Mouse (Mus musculus): ENCODE measurements around the gene Foxe1. TPM values are rescaled to one million over a fixed set of nuclear protein-coding genes. Genes with fewer than 3 reads are reported as not detected.
A peak's percentile ranks its signal among the peaks of the same experiment; 100 is the strongest.

Foxe1 gene
- polyA plus RNA-seq (2015; fragmentation: Nextera tagmentation; extraction: Ambion mirVana): not detected in 2 replicates

- H3K4me2 ChIP-seq: peak within 1 kb of the TSS; percentile 67
- H3K4me1 ChIP-seq: peaks cover 26% of the 10 kb centered on the region; the same call in 1 of the 2 replicates
- H3K9ac ChIP-seq: 0 out of 2 replicates have a peak within 1 kb of the TSS, but pooled peaks have one; percentile 10
- H3K9me3 ChIP-seq: no peaks in the 10 kb centered on the region
- no peak within 1 kb of the TSS for H3K27ac ChIP-seq (replicated peaks)
- no peaks in the 10 kb centered on the region for H3K36me3 ChIP-seq
- no peak for ATAC-seq (ENCODE audit: extremely low read depth, insufficient number of reproducible peaks, low FRiP score, low TSS enrichment)
- H3K27me3 ChIP-seq (replicated peaks): peaks cover 100% of the 10 kb centered on the region
- WGBS: 2% methylated on average over 56 of the region's 70 CpGs
- peak within 1 kb of the TSS; percentile 50 for H3K4me3 ChIP-seq
These were observed at the start of gene Foxe1 for GRCm38 (mm10) chr4:46343596-46344260. Gene Foxe1, plus strand, starts transcription at chr4:46343609.

- H3K9ac ChIP-seq: peak overlapping the region; percentile 94
- H3K27ac ChIP-seq (replicated peaks): peak overlapping the region; percentile 65
These were observed 39.3 kb upstream of the Foxe1 start for GRCm38 (mm10) chr4:46304071-46304470.

GRCm38 (mm10) chr4:46304757-46305384 is 38.5 kb upstream of the Foxe1 start:
- Histone ChIP-seq H3K36me3 (no peaks in the 10 kb centered on the region), H3K4me1 (peaks cover 25% of the 10 kb centered on the region), H3K9me3 (no peaks in the 10 kb centered on the region), H3K9ac (peak overlapping the region; percentile 94), H3K4me2 (peak overlapping the region; percentile 89), H3K4me3 (peak overlapping the region; percentile 80), H3K27me3 (replicated peaks) (peaks cover 68% of the 10 kb centered on the region), H3K27ac (replicated peaks) (peak overlapping the region; percentile 70)
- under 1% methylated on average over 60 of the region's 78 CpGs for WGBS
- ATAC-seq (ENCODE audit: extremely low read depth, insufficient number of reproducible peaks, low FRiP score, low TSS enrichment): peak; percentile 78; the same call in 1 of the 2 replicates

More at GRCm38 (mm10) chr4:46304071-46304470, 39.3 kb upstream of the Foxe1 start:
- Histone ChIP-seq H3K4me3 (peak overlapping the region; percentile 80), H3K4me2 (peak overlapping the region; percentile 89), H3K36me3 (no peaks in the 10 kb centered on the region), H3K4me1 (peaks cover 25% of the 10 kb centered on the region), H3K27me3 (replicated peaks) (peaks cover 67% of the 10 kb centered on the region), H3K9me3 (no peaks in the 10 kb centered on the region)
- 3% methylated on average over 8 of the region's 8 CpGs for WGBS
- peak; percentile 49; the same call in 1 of the 2 replicates for ATAC-seq (ENCODE audit: extremely low read depth, insufficient number of reproducible peaks, low FRiP score, low TSS enrichment)

- Histone ChIP-seq H3K4me2 (peak overlapping the region; percentile 89), H3K4me3 (peak overlapping the region; percentile 80), H3K9ac (peak overlapping the region; percentile 94), H3K9me3 (no peaks in the 10 kb centered on the region), H3K36me3 (no peaks in the 10 kb centered on the region), H3K27ac (replicated peaks) (no peak overlapping the region), H3K27me3 (replicated peaks) (peaks cover 70% of the 10 kb centered on the region), H3K4me1 (peaks cover 25% of the 10 kb centered on the region)
- ATAC-seq (ENCODE audit: extremely low read depth, insufficient number of reproducible peaks, low FRiP score, low TSS enrichment): no peak
- whole genome bisulfite sequencing: 23% methylated on average over 7 of the region's 7 CpGs
These were observed 38.0 kb upstream of the Foxe1 start for GRCm38 (mm10) chr4:46305436-46305835.

- no peak for ATAC-seq (ENCODE audit: extremely low read depth, insufficient number of reproducible peaks, low FRiP score, low TSS enrichment)
- Histone ChIP-seq H3K36me3 (no peaks in the 10 kb centered on the region), H3K4me1 (peaks cover 25% of the 10 kb centered on the region), H3K4me3 (no peak overlapping the region), H3K9me3 (no peaks in the 10 kb centered on the region), H3K4me2 (peak overlapping the region; percentile 18; the same call in 1 of the 2 replicates), H3K27me3 (replicated peaks) (peaks cover 76% of the 10 kb centered on the region), H3K27ac (replicated peaks) (no peak overlapping the region), H3K9ac (no peak overlapping the region)
- 35% methylated on average over 9 of the region's 9 CpGs for WGBS
These were observed 36.1 kb upstream of the Foxe1 start for GRCm38 (mm10) chr4:46307341-46307740.

GRCm38 (mm10) chr4:46307869-46308268 is 35.5 kb upstream of the Foxe1 start:
- H3K27ac ChIP-seq (replicated peaks): no peak overlapping the region
- WGBS: 78% methylated on average over 7 of the region's 7 CpGs
- H3K4me1 ChIP-seq: peaks cover 25% of the 10 kb centered on the region
- H3K36me3 ChIP-seq: no peaks in the 10 kb centered on the region
- no peak for ATAC-seq (ENCODE audit: extremely low read depth, insufficient number of reproducible peaks, low FRiP score, low TSS enrichment)
- no peaks in the 10 kb centered on the region for H3K9me3 ChIP-seq
- H3K4me2 ChIP-seq: peak overlapping the region; percentile 18; the same call in 1 of the 2 replicates
- no peak overlapping the region for H3K9ac ChIP-seq
- peaks cover 72% of the 10 kb centered on the region for H3K27me3 ChIP-seq (replicated peaks)
- H3K4me3 ChIP-seq: no peak overlapping the region

- WGBS: 68% methylated on average over 2 of the region's 2 CpGs
- Histone ChIP-seq H3K27me3 (replicated peaks) (peaks cover 52% of the 10 kb centered on the region), H3K4me2 (no peak overlapping the region), H3K27ac (replicated peaks) (no peak overlapping the region), H3K36me3 (no peaks in the 10 kb centered on the region), H3K4me3 (no peak overlapping the region), H3K9me3 (no peaks in the 10 kb centered on the region), H3K9ac (no peak overlapping the region), H3K4me1 (peaks cover 10% of the 10 kb centered on the region)
- no peak for ATAC-seq (ENCODE audit: extremely low read depth, insufficient number of reproducible peaks, low FRiP score, low TSS enrichment)
These were observed 31.8 kb upstream of the Foxe1 start for GRCm38 (mm10) chr4:46311631-46312030.

GRCm38 (mm10) chr4:46321730-46322389 is 21.5 kb upstream of the Foxe1 start:
- no peaks in the 10 kb centered on the region for H3K4me1 ChIP-seq
- H3K4me3 ChIP-seq: no peak overlapping the region
- H3K36me3 ChIP-seq: no peaks in the 10 kb centered on the region
- H3K9ac ChIP-seq: no peak overlapping the region
- H3K27ac ChIP-seq (replicated peaks): no peak overlapping the region
- no peak overlapping the region for H3K4me2 ChIP-seq
- peaks cover 47% of the 10 kb centered on the region for H3K27me3 ChIP-seq (replicated peaks)
- peaks cover 7% of the 10 kb centered on the region; the same call in 1 of the 2 replicates for H3K9me3 ChIP-seq
- ATAC-seq (ENCODE audit: extremely low read depth, insufficient number of reproducible peaks, low FRiP score, low TSS enrichment): no peak
- WGBS: 74% methylated on average over 13 of the region's 13 CpGs

GRCm38 (mm10) chr4:46322715-46323114 is 20.7 kb upstream of the Foxe1 start:
- ATAC-seq (ENCODE audit: extremely low read depth, insufficient number of reproducible peaks, low FRiP score, low TSS enrichment): no peak
- 16% methylated on average over 4 of the region's 4 CpGs for WGBS
- Histone ChIP-seq H3K4me2 (no peak overlapping the region), H3K9me3 (peaks cover 7% of the 10 kb centered on the region; the same call in 1 of the 2 replicates), H3K36me3 (no peaks in the 10 kb centered on the region), H3K4me3 (no peak overlapping the region), H3K27ac (replicated peaks) (no peak overlapping the region), H3K27me3 (replicated peaks) (peaks cover 44% of the 10 kb centered on the region), H3K4me1 (no peaks in the 10 kb centered on the region), H3K9ac (no peak overlapping the region)

- Histone ChIP-seq H3K4me1 (no peaks in the 10 kb centered on the region), H3K36me3 (no peaks in the 10 kb centered on the region)
These were observed 14.5 kb upstream of the Foxe1 start for GRCm38 (mm10) chr4:46328906-46329305.

GRCm38 (mm10) chr4:46335846-46336245 is 7.6 kb upstream of the Foxe1 start:
- Histone ChIP-seq H3K4me3 (no peak overlapping the region), H3K4me2 (no peak overlapping the region), H3K27me3 (replicated peaks) (peaks cover 83% of the 10 kb centered on the region), H3K9me3 (no peaks in the 10 kb centered on the region), H3K9ac (no peak overlapping the region), H3K36me3 (no peaks in the 10 kb centered on the region), H3K27ac (replicated peaks) (no peak overlapping the region), H3K4me1 (peaks cover 12% of the 10 kb centered on the region)
- 23% methylated on average over 1 of the region's 1 CpGs for WGBS
- ATAC-seq (ENCODE audit: extremely low read depth, insufficient number of reproducible peaks, low FRiP score, low TSS enrichment): no peak

More at GRCm38 (mm10) chr4:46328906-46329305, 14.5 kb upstream of the Foxe1 start:
- no peak overlapping the region for H3K27ac ChIP-seq (replicated peaks)
- no peak overlapping the region for H3K4me2 ChIP-seq
- H3K9ac ChIP-seq: no peak overlapping the region
- H3K9me3 ChIP-seq: no peaks in the 10 kb centered on the region
- no peak overlapping the region for H3K4me3 ChIP-seq
- no peak for ATAC-seq (ENCODE audit: extremely low read depth, insufficient number of reproducible peaks, low FRiP score, low TSS enrichment)
- H3K27me3 ChIP-seq (replicated peaks): peaks cover 28% of the 10 kb centered on the region
- 41% methylated on average over 3 of the region's 3 CpGs for WGBS

Data from heart, embryonic 13.5 days (tissue).